Mouse (Mus musculus) embryo, embryonic 10 days (tissue): ENCODE data around the gene Foxb2.
"Not testable (repeated sequence)": the region's sequence is repeated elsewhere in the genome, so short reads cannot be mapped to it uniquely, and the experiment has no call there.

Experiments
- DNase-seq: peaks from one replicate; pipeline ENCODE4 v3.0.0-alpha.2; 2015; ENCODE audit warnings: low spot score

Gene Foxb2

GRCm38 (mm10) chr19:16873221-16873861 is at the start of gene Foxb2:
TSS of gene Foxb2 (minus strand) at chr19:16873805.
- DNase-seq: peak; percentile 58

- no peak for DNase-seq
Measured at GRCm38 (mm10) chr19:16911507-16911906, 37.9 kb upstream of the Foxb2 start.

- no peak for DNase-seq
Measured at GRCm38 (mm10) chr19:16903106-16903505, 29.5 kb upstream of the Foxb2 start.

- no peak for DNase-seq
Measured at GRCm38 (mm10) chr19:16899716-16900115, 26.1 kb upstream of the Foxb2 start.

- DNase-seq: no peak
Measured at GRCm38 (mm10) chr19:16898576-16898975, 25.0 kb upstream of the Foxb2 start.

- DNase-seq: peak; percentile 61
Measured at GRCm38 (mm10) chr19:16876458-16876770, 2.8 kb upstream of the Foxb2 start.

GRCm38 (mm10) chr19:16875631-16876457 is 2.2 kb upstream of the Foxb2 start:
- no peak for DNase-seq

GRCm38 (mm10) chr19:16874991-16875540 is 1.5 kb upstream of the Foxb2 start:
- no peak for DNase-seq

- DNase-seq: peak; percentile 57
Measured at GRCm38 (mm10) chr19:16873942-16874861, 597 bp upstream of the Foxb2 start.

GRCm38 (mm10) chr19:16872331-16873180 is 1.0 kb downstream of the Foxb2 start:
- DNase-seq: no peak

- peak; percentile 53 for DNase-seq
Measured at GRCm38 (mm10) chr19:16871192-16871760, 2.3 kb downstream of the Foxb2 start.

- DNase-seq: no peak
Measured at GRCm38 (mm10) chr19:16870501-16871191, 3.0 kb downstream of the Foxb2 start.

- DNase-seq: no peak
Measured at GRCm38 (mm10) chr19:16868534-16868933, 5.1 kb downstream of the Foxb2 start.

GRCm38 (mm10) chr19:16858646-16859045 is 15.0 kb downstream of the Foxb2 start:
- DNase-seq: no peak

- no peak for DNase-seq
Measured at GRCm38 (mm10) chr19:16856752-16857151, 16.9 kb downstream of the Foxb2 start.

GRCm38 (mm10) chr19:16844091-16844490 is 29.5 kb downstream of the Foxb2 start:
- DNase-seq: not testable (repeated sequence)

- no peak for DNase-seq
Measured at GRCm38 (mm10) chr19:16841516-16842249, 31.9 kb downstream of the Foxb2 start.

- DNase-seq: no peak
Measured at GRCm38 (mm10) chr19:16841001-16841400, 32.6 kb downstream of the Foxb2 start.

GRCm38 (mm10) chr19:16827657-16828056 is 45.9 kb downstream of the Foxb2 start:
- DNase-seq: no peak

GRCm38 (mm10) chr19:16825228-16825627 is 48.4 kb downstream of the Foxb2 start:
- no peak for DNase-seq
